Mouse (Mus musculus): Measurements from ENCODE around the gene Cyth2.

Gene Cyth2

GRCm38 (mm10) chr7:45785388-45786135 lies 28.8 kb downstream of the Cyth2 start:
- DNase-seq (ENCODE audit: low spot score): no peak

GRCm38 (mm10) chr7:45784524-45785372 lies 29.6 kb downstream of the Cyth2 start, which contains the start of gene Sult2b1:
Gene Sult2b1, minus strand, starts transcription at chr7:45784669.
- peak; percentile 78 for DNase-seq (ENCODE audit: low spot score)

- DNase-seq (ENCODE audit: low spot score): peak; percentile 85
Observed at GRCm38 (mm10) chr7:45783511-45784091, 30.8 kb downstream of the Cyth2 start, which contains the start of gene Lmtk3. Gene Lmtk3, plus strand, starts transcription at chr7:45783738.

DNA sequence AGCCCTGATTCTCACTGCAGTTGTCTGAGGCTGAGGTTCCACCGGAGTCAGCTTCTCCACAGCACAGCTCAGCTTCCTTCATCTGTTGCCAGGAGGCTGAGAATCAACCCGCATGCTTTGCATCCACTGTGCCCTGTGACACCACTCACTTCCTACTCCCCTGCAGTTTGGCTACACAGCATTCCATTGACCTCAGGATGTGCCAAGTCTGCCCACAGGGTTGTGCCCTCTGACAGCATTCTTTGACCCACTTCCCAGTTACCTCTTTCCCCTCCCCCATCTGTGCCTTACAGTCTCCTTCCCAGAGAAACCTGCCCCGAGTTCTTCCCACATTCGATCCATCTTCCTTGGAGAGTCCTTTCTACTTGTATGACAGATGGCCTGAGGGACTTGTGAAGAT lies 32.1 kb downstream of the Cyth2 start:
- DNase-seq (ENCODE audit: low spot score): no peak

- no peak for DNase-seq (ENCODE audit: low spot score)
Observed at GRCm38 (mm10) chr7:45779081-45779641, 35.2 kb downstream of the Cyth2 start.

- DNase-seq (ENCODE audit: low spot score): no peak
Observed at GRCm38 (mm10) chr7:45775237-45775636, 39.1 kb downstream of the Cyth2 start.

- peak; percentile 42 for DNase-seq (ENCODE audit: low spot score)
Observed at GRCm38 (mm10) chr7:45771101-45771500, 43.3 kb downstream of the Cyth2 start.

DNA sequence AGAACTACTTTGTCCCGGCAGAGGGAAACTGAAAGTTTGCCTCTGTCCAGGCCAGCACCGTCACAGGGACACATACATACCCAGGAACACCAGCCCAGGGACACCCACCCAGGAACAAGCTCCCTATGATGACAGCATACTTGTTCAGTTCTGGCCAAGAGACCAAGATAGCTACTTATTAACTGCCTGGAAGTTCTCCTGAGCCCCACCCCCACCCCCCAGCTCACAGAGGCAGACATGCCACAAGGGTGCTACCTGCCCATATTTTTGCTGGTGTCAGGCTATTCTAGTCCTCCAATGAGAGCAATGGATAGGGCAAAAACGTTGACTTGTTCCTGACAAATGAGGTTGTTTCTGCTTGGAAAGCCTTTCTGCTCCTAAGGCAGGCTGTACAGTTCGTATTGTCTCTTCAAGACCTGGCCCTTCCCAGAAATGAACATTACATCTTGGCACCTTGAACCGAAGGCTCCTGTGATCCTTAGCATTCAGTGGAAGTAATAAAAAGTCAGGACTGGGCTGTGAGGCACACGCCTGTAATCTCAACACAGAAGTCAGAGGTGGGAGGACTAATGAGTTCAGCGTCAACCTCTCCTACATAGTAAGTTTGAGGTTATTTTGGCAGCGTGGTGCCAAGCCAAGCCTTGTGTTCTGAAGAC lies 43.8 kb downstream of the Cyth2 start:
- peak; percentile 78 for DNase-seq (ENCODE audit: low spot score)

DNA sequence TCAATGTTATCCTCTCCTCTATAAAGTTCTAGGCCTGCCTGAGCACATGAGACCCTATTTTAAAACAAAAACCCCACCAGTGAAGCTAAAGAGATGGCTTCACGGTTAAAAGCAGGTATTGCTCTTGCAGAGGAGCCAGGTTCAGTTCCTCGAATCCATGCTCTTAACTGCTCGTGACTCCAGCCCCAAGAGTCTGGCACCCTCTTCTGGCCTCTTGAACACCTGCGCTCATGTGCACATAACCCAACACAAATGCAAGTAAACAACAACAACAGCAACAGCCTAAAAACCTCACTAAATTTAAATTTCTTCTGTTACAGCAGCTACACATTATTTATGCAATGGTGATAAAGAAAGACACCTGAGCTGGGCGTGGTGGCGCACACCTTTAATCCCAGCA lies 46.9 kb downstream of the Cyth2 start:
- no peak for DNase-seq (ENCODE audit: low spot score)

DNA sequence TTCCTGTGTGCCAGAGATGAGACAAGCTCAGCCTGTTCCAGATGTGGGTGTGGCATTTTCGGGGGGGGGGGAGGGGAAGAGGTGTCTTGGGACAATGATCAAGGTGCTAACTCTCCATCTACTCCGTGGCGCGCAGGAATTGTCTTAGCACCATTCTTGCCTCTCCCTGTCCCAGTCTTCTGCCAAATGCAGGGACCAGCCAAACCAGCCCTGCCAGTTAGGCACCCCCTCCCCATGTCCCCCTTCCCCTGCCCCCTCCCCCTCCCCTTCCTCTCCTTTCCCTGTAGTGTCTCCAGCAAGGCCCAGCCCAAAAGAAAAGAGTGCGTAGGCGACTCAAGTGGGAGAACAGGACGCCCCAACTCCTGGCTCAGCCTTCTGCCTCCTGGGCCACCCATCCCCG lies 47.6 kb downstream of the Cyth2 start:
- DNase-seq (ENCODE audit: low spot score): no peak

DNA sequence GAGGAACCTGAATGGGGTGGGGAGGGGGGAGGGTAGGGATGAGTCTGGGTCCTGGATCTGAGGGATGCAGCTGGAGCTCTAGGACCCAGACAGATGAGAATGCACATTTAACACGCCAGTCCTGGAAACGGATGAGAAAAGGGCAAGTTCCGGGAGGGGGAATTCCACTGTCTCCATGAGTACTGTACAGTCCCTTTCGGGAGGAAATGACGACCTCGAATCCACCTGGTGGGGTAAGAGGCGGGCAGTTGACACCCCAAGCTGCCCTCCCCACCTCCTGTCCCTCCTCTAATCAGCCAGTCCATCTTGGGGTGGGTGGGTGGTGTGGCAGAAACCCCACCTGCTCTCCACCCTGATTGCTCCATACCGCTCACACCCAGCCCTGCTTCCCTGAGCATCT lies 48.4 kb downstream of the Cyth2 start:
- no peak for DNase-seq (ENCODE audit: low spot score)

- no peak for DNase-seq (ENCODE audit: low spot score)
Observed at GRCm38 (mm10) chr7:45760151-45760550, 54.2 kb downstream of the Cyth2 start.

DNA sequence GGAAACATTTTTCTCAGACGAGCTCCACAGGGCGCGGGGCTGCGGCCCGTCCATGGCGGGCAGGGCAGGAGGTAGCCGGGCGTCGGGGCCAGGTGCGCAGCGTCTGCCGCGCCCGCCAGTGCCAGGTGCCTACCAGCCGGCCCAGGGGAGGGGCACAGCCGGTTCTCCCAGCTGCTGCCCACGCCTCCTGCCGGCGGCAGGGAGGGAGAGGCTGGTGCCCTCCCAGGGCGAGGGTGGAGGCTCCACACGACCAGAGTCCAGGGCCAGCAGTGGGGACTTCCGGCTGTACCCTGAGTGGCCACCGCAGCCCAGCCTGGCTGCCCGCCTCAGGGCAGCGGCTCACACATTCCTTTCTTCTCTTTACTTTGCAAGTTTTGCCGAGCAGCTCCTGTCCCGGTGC lies 55.0 kb downstream of the Cyth2 start:
- DNase-seq (ENCODE audit: low spot score): no peak
